ENCODE assay signal across 24 mouse cellular contexts in genomic region chr4:115863352-115863751, GRCm38 (mm10). TPM values are rescaled to one million over a fixed set of nuclear protein-coding genes. Genes with fewer than 3 reads are reported as not detected.
"Had no signal": no experiment of that assay in that cellular context is flagged by ENCODE, and none has a peak within 500 bp of the region (broad histone marks: within the 10 kb centered on the region; RNA-seq: fewer than 3 reads in every experiment).

No protein-coding gene starts in this region.

- ATAC-seq: intestine, embryonic 16.5 days; liver, embryonic 12.5 days; midbrain, embryonic 16.5 days had no signal

- H3K27ac ChIP-seq: liver, embryonic 12.5 days; liver, embryonic 15.5 days; midbrain, embryonic 12.5 days had no signal

- H3K4me1 ChIP-seq: midbrain, embryonic 12.5 days had no signal

- H3K4me3 ChIP-seq: liver, embryonic 12.5 days; liver, embryonic 15.5 days; midbrain, embryonic 12.5 days; myocyte had no signal

- H3K9me3 ChIP-seq: liver, embryonic 12.5 days; liver, embryonic 15.5 days; midbrain, embryonic 12.5 days had no signal

- H3K4me2 ChIP-seq: liver, embryonic 12.5 days; liver, embryonic 15.5 days; midbrain, embryonic 12.5 days had no signal

- DNase-seq: kidney, adult 18-20 months; kidney, adult 9 months; kidney, postnatal 14 days; kidney, postnatal 4 days; left cerebral cortex, postnatal 4 days; liver; lung, adult 2 months; lung, postnatal 14 days; lung, postnatal 4 days; thymus, adult 18-20 months; thymus, postnatal 36 days had no signal

- H3K9ac ChIP-seq: liver, embryonic 12.5 days; liver, embryonic 15.5 days; midbrain, embryonic 12.5 days had no signal

- H3K27me3 ChIP-seq: liver, embryonic 12.5 days; liver, embryonic 15.5 days had no signal

RNA-seq across cellular contexts. Expression of gene Kncn, which starts 20.8 kb away (rescaled TPM):
- polyA plus RNA-seq: intestine, embryonic 16.5 days; liver, embryonic 12.5 days; liver, embryonic 15.5 days; lung, adult 2 months; lung, embryonic 16.5 days; midbrain, embryonic 12.5 days; myocyte; neural tube, embryonic 11.5 days; small intestine, adult 2 months; spleen, adult 2 months; stomach, embryonic 16.5 days; urinary bladder, adult 2 months had no signal

RNA-seq across cellular contexts. Expression of gene 6430628N08Rik, which starts 27.1 kb away (rescaled TPM):
- polyA plus RNA-seq: intestine, embryonic 16.5 days; liver, embryonic 12.5 days; liver, embryonic 15.5 days; lung, adult 2 months; lung, embryonic 16.5 days; myocyte; neural tube, embryonic 11.5 days; small intestine, adult 2 months; spleen, adult 2 months; stomach, embryonic 16.5 days; testis, adult 2 months; urinary bladder, adult 2 months had no signal
